Mouse (Mus musculus) embryonic fibroblast, embryonic 13.5 days (primary cell): ENCODE measurements around the gene Rsf1.

Experiments
- CTCF ChIP-seq: IDR thresholded peaks from 2 replicates; pipeline ENCODE4 v1.5.1; 2011; ENCODE audit warnings: mild to moderate bottlenecking, control low read depth, low read length, moderate library complexity, borderline replicate concordance; ENCODE audit not compliant: insufficient read depth
- POLR2A ChIP-seq: IDR thresholded peaks from 2 replicates; pipeline ENCODE4 v1.6.1; 2011; ENCODE audit warnings: low read depth, mild to moderate bottlenecking, control low read depth, low read length, moderate library complexity

DNA sequence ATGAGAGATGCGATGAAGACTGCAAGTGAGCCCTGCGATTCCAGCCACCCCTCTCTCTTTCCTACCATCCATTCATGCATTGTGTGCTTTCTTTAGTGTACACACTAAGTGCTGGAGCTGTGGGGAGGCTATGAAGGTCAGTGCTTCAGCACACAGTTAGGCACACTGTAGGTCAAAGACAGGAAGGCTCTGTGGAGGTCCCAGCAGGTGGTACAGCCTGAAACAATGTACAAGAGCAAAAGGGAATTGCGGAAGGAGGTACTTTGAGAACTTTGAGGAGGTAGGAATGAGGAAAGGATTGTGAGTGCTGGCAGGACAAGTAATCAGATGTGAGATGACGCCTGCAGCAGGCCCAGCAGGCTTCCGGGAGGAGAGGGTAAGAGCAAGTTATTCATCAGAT, 44.2 kb upstream of the Rsf1 start:
- TF ChIP-seq CTCF = no peak
- no peak for TF ChIP-seq POLR2A
